Mouse (Mus musculus) bone marrow macrophage, adult 2 months (primary cell): ENCODE measurements around the gene Gm43951.

Experiments used
- CTCF ChIP-seq: IDR thresholded peaks from 2 replicates; pipeline ENCODE4 v1.5.1; 2012; ENCODE audit warnings: low read depth, mild to moderate bottlenecking, low read length, moderate library complexity
- POLR2A ChIP-seq: IDR thresholded peaks from 2 replicates; pipeline ENCODE4 v1.6.1; 2012; ENCODE audit warnings: mild to moderate bottlenecking, low read depth, low read length, borderline replicate concordance

- TF ChIP-seq CTCF (peak; percentile 97), POLR2A (no peak)
Measured at GRCm38 (mm10) chr11:72221278-72221677, 14.6 kb upstream of the Gm43951 start.
